28 mouse cellular contexts compared by ENCODE assay signal in the genomic region with DNA sequence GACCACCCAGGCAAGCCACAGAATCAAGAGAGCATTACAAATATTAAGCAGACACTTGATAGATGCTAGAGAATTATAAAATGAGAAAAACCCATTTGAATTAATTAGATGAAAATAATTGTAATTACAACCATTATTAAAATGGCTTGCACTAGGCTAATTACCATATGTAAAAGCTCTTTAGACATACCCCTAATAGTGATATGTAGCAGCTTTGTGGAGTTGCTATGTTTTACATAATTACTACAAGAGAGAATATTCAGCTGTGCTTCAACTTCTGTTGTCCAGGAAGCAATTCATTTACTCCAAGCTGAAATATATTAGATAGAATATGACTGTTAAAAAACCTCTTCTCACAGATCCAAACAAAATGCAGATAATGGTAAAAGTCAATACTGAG.
"Had no signal": no experiment of that assay in that cellular context is flagged by ENCODE, and none has a peak within 500 bp of the region (broad histone marks: within the 10 kb centered on the region; RNA-seq: fewer than 3 reads in every experiment).

No protein-coding gene starts in this region.

- H3K9me3 ChIP-seq: heart, embryonic 13.5 days; heart, embryonic 15.5 days; hindbrain, embryonic 13.5 days; hindbrain, embryonic 15.5 days; kidney, embryonic 15.5 days; limb, embryonic 10.5 days; limb, embryonic 12.5 days; liver, embryonic 15.5 days had no signal

- H3K27me3 ChIP-seq: heart, embryonic 13.5 days; heart, embryonic 15.5 days; hindbrain, embryonic 15.5 days; kidney, embryonic 15.5 days; limb, embryonic 12.5 days; liver, embryonic 13.5 days; liver, embryonic 15.5 days had no signal

- ATAC-seq: hindbrain, postnatal 0 days; intestine, embryonic 16.5 days; liver, postnatal 0 days had no signal

- H3K27ac ChIP-seq: heart, adult 2 months; heart, embryonic 13.5 days; heart, embryonic 15.5 days; hindbrain, embryonic 13.5 days; hindbrain, embryonic 15.5 days; hindbrain, postnatal 0 days; kidney, embryonic 15.5 days; kidney, postnatal 0 days; left cerebral cortex, adult 2 months; limb, embryonic 10.5 days; limb, embryonic 12.5 days; liver, embryonic 13.5 days; liver, embryonic 15.5 days had no signal

- H3K4me1 ChIP-seq: heart, embryonic 13.5 days; heart, embryonic 15.5 days; hindbrain, embryonic 15.5 days; kidney, embryonic 15.5 days; limb, embryonic 12.5 days; liver, embryonic 13.5 days; liver, embryonic 15.5 days had no signal

- H3K36me3 ChIP-seq: heart, embryonic 13.5 days; heart, embryonic 15.5 days; hindbrain, embryonic 13.5 days; hindbrain, embryonic 15.5 days; kidney, embryonic 15.5 days; limb, embryonic 10.5 days; limb, embryonic 12.5 days; liver, embryonic 13.5 days; liver, embryonic 15.5 days had no signal

- H3K4me3 ChIP-seq: heart, adult 2 months; heart, embryonic 13.5 days; heart, embryonic 15.5 days; hindbrain, embryonic 13.5 days; hindbrain, embryonic 15.5 days; kidney, embryonic 15.5 days; left cerebral cortex, adult 2 months; limb, embryonic 10.5 days; limb, embryonic 12.5 days; liver, embryonic 13.5 days; liver, embryonic 15.5 days had no signal

- H3K9ac ChIP-seq: heart, embryonic 13.5 days; heart, embryonic 15.5 days; hindbrain, embryonic 13.5 days; hindbrain, embryonic 15.5 days; kidney, embryonic 15.5 days; limb, embryonic 12.5 days; liver, embryonic 13.5 days; liver, embryonic 15.5 days; liver, postnatal 0 days had no signal

- DNase-seq: gastrocnemius, postnatal 14 days; gastrocnemius, postnatal 36 days; heart, adult 11 months; heart, adult 2 months; heart, postnatal 14 days; heart, postnatal 36 days; kidney, adult 11 months; kidney, adult 2 months; kidney, adult 9 months; kidney, postnatal 14 days; kidney, postnatal 36 days; liver; liver, embryonic 13.5 days; liver, postnatal 0 days had no signal

- H3K4me2 ChIP-seq: heart, embryonic 11.5 days; heart, embryonic 13.5 days; heart, embryonic 15.5 days; hindbrain, embryonic 13.5 days; hindbrain, embryonic 15.5 days; kidney, embryonic 15.5 days; limb, embryonic 12.5 days; liver, embryonic 11.5 days; liver, embryonic 13.5 days; liver, embryonic 15.5 days had no signal
